Mouse (Mus musculus): ENCODE results near the gene Tmem258. TPM values are rescaled to one million over a fixed set of nuclear protein-coding genes. Genes with fewer than 3 reads are reported as not detected.

Tmem258 gene
- total RNA-seq, 2 experiments from 2014 or later = 246 to 442 TPM

GRCm38 (mm10) chr19:10219593-10219992, 15.8 kb downstream of the Tmem258 start:
- ATAC-seq (replicated peaks; ENCODE audit: poor library complexity, severe bottlenecking) = no peak

DNA sequence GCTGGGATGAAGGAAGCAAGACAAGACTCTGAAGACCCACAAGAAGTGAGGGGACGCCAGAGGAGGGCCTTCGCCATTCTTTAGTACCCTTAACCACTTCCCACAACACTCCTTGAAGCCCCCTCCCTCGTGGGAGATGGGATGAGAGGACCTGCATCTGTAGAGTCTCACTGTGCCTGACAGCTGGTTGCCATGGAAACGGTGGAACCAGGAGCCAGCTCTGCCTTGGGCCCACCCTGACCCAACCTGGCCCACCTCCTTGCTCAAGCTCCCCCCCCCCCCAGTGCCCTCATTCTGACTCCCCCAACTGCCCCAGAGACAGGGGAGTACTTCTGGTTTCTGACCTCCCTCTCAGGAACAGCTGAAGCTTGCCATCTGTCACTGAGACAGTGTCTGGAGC, 17.8 kb downstream of the Tmem258 start:
- ATAC-seq (replicated peaks; ENCODE audit: poor library complexity, severe bottlenecking) = no peak

DNA sequence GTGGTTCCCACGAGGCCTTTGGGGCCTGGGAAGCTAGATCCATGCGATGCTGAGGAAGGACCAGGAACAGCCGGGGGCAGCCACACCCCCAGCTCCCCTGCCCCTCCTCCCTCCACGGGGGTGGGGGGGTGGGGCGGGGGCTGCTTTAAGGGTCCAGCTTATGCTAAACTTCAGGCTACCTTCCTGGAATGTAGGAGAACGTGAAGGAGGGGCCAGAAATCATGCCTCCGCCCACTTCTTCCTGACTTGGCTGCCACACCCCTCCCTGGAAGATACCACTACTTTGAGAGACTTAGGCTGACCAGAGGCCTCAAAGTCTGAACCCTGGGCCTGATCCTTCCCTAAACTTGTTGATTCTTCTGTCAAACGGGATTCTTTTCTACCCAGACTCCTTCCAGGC, 18.8 kb downstream of the Tmem258 start:
- no peak for ATAC-seq (replicated peaks; ENCODE audit: poor library complexity, severe bottlenecking)

DNA sequence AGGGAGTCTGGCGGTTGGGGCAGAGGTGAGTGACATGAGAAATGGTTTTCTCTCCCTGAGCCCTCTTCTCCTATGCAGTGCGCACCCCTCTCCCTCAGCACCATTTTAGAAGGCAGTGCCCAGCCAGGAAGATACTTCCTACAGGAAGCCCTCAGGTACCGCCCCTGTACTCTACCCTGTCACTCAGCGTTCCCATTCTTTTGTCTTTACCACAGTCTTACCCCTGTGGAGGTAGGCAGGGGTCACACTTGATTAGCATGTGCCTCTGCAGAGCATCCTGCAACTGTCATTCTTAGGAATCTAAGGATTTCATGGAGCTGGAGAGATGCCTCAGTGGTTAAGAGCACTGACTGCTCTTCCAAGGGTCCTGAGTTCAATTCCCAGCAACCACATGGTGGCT, 19.7 kb downstream of the Tmem258 start:
- no peak for ATAC-seq (replicated peaks; ENCODE audit: poor library complexity, severe bottlenecking)

GRCm38 (mm10) chr19:10224637-10225453, 21.0 kb downstream of the Tmem258 start:
- ATAC-seq (replicated peaks; ENCODE audit: poor library complexity, severe bottlenecking) = no peak

DNA sequence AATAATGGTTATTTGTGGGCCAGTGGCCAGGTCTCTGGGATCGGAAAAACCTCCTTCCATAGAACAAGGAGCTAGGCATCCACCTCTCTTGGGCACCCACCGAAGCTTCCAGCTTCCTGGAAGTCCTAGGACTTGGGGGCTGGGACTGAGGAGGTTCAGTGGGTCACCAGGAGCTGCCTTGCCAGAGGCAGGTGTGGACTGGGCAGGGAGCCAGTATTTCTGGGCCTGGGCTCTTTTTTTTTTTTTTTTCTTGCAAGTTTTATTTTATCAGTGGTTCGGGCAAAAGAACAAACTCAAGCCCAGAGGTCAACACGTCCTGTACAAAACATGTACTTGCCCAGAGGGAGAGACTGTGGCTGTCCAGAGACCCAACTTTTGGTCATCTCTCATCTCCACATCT, 22.0 kb downstream of the Tmem258 start:
- no peak for ATAC-seq (replicated peaks; ENCODE audit: poor library complexity, severe bottlenecking)

DNA sequence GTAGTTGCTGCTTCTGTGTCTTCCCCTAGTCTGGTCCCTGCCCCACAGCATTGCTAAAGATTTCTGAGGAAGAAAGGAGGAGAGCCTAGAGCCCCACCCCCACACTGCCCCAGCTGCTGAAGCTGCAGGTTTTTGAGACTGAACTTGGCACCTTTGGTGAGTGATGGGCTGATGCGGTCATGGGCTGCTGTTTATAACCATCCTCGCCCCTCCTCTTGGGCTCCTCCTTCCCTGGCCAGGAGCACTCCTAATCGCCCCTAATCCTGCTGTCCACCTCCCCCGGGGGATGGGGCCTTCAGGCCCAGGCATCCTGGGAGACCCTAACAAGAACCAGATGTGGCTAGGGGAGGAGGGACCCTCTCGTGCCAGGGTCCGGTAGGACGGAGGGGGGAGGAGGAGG, 27.2 kb downstream of the Tmem258 start:
- no peak for ATAC-seq (replicated peaks; ENCODE audit: poor library complexity, severe bottlenecking)

DNA sequence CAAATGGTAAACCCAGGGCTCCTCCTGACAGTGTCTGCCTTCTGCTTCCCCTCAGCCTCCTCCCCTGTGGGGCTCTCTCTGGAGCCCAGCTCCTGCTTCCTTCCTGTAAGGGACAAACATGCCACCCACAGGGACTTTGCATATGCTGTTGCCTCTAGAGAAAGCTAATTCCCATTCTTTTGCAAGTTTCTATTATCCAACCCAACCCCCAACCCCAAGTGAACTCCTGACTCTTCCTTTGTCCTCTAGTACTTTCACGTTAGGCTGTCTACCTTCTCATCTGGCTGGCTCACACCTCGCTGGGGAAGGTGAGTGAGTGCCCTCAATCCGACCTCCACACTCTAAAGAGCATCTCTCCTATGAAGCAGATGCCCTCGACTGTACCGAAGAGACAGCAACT, 28.1 kb downstream of the Tmem258 start:
- no peak for ATAC-seq (replicated peaks; ENCODE audit: poor library complexity, severe bottlenecking)

- ATAC-seq (replicated peaks; ENCODE audit: poor library complexity, severe bottlenecking) = no peak
These were observed 28.7 kb downstream of the Tmem258 start for GRCm38 (mm10) chr19:10232327-10233017.

- ATAC-seq (replicated peaks; ENCODE audit: poor library complexity, severe bottlenecking) = no peak
These were observed 32.2 kb downstream of the Tmem258 start for GRCm38 (mm10) chr19:10235784-10236565.

- ATAC-seq (replicated peaks; ENCODE audit: poor library complexity, severe bottlenecking) = no peak
These were observed 34.7 kb downstream of the Tmem258 start for GRCm38 (mm10) chr19:10238477-10238876.

GRCm38 (mm10) chr19:10239419-10239818, 35.6 kb downstream of the Tmem258 start:
- no peak for ATAC-seq (replicated peaks; ENCODE audit: poor library complexity, severe bottlenecking)

- peak; percentile 69 for ATAC-seq (replicated peaks; ENCODE audit: poor library complexity, severe bottlenecking)
These were observed 36.3 kb downstream of the Tmem258 start for GRCm38 (mm10) chr19:10239975-10240653.

- peak; percentile 86 for ATAC-seq (replicated peaks; ENCODE audit: poor library complexity, severe bottlenecking)
These were observed 37.0 kb downstream of the Tmem258 start, which contains the start of gene Myrf for GRCm38 (mm10) chr19:10240654-10241305. Myrf (minus strand) TSS chr19:10240748.

DNA sequence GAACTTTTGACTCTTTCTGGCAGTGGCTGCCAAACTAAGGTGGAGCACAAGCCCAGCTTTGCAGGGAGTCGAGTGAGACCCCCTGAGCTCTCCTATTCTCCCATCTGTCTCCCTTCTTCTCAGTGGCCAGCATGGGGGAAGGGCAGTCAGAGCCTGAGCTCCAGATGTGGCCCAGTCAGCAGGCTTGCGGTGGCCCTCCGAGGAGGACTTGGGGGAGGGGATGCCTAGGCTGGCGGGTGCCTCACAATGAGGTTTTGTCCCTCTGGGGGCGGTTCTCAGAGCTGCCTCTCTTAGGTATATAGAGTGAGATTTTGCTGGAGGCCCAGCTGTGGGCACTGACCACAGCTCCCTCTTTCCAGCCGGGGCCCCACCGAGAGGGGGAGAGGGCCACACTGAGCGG, 39.1 kb downstream of the Tmem258 start:
- ATAC-seq (replicated peaks; ENCODE audit: poor library complexity, severe bottlenecking) = no peak

DNA sequence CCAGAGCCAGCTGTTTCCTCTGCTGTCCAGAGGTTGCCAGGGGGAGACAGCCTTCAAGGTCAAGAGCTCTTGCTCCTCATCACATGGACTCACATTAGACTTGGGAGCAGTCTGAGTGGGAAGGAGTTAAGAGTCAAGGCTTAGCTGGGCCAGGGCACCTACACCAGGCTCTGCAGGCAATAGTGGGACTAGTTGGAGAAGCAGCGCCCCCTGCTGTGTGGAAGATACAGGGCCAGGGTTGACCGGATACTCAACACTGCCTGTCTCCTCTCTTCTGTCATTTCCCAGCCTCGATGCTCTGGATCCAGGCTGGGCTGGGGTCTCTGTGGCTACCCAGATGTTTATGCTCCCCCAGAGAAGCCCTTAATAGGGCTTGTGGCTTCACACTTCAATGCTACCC, 40.4 kb downstream of the Tmem258 start:
- ATAC-seq (replicated peaks; ENCODE audit: poor library complexity, severe bottlenecking) = no peak

GRCm38 (mm10) chr19:10247165-10247564, 43.4 kb downstream of the Tmem258 start:
- no peak for ATAC-seq (replicated peaks; ENCODE audit: poor library complexity, severe bottlenecking)

GRCm38 (mm10) chr19:10248128-10248527, 44.3 kb downstream of the Tmem258 start:
- no peak for ATAC-seq (replicated peaks; ENCODE audit: poor library complexity, severe bottlenecking)
